Mouse (Mus musculus) kidney, adult 2 months (tissue): ENCODE results near the gene Gucy1b1.

ENCODE experiments used
- CTCF ChIP-seq: fragments of 200-500 bp; conservative IDR thresholded peaks from 2 replicates; pipeline ENCODE4 v1.5.1; 2011; ENCODE audit warnings: low read depth, mild to moderate bottlenecking, control low read depth, low read length, moderate library complexity, mixed read lengths; ENCODE audit not compliant: insufficient read depth, insufficient read length
- POLR2A ChIP-seq: fragments of 200-500 bp; IDR thresholded peaks from one replicate; pipeline ENCODE4 v1.6.1; 2011; ENCODE audit warnings: low read depth, low read length, control low read depth

- TF ChIP-seq CTCF (no peak), POLR2A (no peak)
Measured at GRCm38 (mm10) chr3:82023065-82023464, 51.4 kb downstream of the Gucy1b1 start.
